Mouse (Mus musculus) bone marrow, adult 2 months (tissue): Measurements from ENCODE around the gene Limk2.

Experiments used
- CTCF ChIP-seq: fragments of 200-500 bp; IDR thresholded peaks from 2 replicates; pipeline ENCODE4 v1.5.1; 2011; ENCODE audit warnings: low read length, control low read depth; ENCODE audit not compliant: control insufficient read depth, insufficient read depth
- POLR2A ChIP-seq: fragments of 200-500 bp; IDR thresholded peaks from 2 replicates; pipeline ENCODE4 v1.6.1; 2011; ENCODE audit warnings: low read depth, mild to moderate bottlenecking, control low read depth, low read length, borderline replicate concordance; ENCODE audit not compliant: control insufficient read depth

- TF ChIP-seq CTCF: no peak
- no peak for TF ChIP-seq POLR2A
Measured at GRCm38 (mm10) chr11:3427697-3428230, 18.8 kb upstream of the Limk2 start.
